Mouse (Mus musculus) G1E-ER4 (cell line): ENCODE data around the gene Synpo2. TPM values are rescaled to one million over a fixed set of nuclear protein-coding genes. Genes with fewer than 3 reads are reported as not detected.

Source experiments
- GATA1 ChIP-seq: IDR thresholded peaks from one replicate; pipeline ENCODE4 v1.8.0; 2012; ENCODE audit warnings: low read length, inconsistent platforms
- polyA plus RNA-seq: library from polyadenylated mRNA; stranded (reverse); fragments of >175 nt; gene quantifications from 2 replicates; pipeline ENCODE4 v1.2.3, GENCODE M21; 2012

The Synpo2 gene
- polyA plus RNA-seq, 1 experiment, result 0.11 TPM

DNA sequence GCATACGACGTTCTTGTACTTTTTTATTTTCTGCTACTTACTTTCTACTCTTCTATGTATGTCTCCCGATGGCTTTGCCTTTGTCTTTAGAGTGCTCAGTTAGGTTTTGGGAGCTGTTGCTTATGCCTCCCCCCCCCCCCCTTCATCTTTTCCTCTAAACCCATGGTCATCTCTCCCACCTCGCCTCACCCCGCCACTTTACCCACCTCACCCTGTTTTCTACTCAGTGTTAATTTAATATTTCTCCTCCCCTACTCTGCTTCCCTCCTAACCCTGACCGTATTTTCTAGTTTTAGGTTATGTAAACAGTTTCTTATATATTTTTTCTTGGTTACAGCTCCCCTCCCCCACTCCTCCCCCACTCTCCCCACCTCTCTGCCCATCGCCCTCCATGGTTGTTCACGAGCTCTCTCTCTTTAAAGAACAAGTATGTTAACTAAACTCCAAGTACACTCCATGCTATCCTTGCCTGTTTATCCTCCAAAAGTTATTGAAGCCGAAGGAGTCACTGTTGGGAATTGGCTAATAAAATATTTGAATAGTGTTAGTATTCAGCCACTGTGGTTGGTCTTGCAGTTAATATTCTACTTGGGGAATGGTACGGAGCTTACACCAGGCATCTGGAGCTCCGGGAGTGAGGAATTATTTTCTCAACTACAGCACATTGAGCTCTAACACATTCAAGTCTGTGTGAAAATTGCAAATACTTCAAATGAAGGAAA, 142.1 kb downstream of the Synpo2 start:
- no peak for TF ChIP-seq GATA1

DNA sequence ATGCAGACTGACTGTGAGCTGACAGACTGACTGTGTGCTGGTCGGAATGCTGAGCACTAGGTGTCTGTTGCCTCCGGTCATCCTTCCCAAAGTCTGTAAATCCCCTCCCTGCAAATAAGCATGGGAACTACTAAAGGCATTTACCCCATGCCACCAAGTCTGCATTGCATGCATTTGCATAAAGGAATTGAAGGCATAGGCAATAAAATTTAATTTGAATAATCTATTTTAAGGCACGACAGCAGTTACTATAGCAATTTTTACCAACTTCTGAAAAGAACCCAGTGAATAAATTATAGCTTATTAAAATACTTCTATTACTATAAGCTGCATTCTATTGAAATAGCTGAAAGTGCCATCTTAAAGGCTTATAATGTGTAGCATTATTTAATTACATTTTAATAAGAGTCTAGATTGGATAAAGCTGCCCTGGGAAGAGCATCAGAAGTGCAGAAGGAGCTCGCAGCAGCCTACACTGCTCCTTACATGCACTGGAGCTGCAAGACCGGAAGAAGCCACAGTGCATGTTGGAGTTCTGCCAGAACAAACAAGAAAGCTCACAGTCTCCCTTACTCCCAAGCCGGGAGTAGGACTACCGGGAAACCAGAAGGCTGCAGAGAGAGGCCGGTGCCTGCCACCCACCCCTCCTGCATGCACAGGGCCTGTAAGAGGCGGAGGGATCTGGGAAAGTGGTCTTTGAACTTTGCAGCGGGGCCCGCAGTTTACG, 142.9 kb downstream of the Synpo2 start:
- no peak for TF ChIP-seq GATA1

GRCm38 (mm10) chr3:123092442-123092841, 143.5 kb downstream of the Synpo2 start:
- no peak for TF ChIP-seq GATA1

DNA sequence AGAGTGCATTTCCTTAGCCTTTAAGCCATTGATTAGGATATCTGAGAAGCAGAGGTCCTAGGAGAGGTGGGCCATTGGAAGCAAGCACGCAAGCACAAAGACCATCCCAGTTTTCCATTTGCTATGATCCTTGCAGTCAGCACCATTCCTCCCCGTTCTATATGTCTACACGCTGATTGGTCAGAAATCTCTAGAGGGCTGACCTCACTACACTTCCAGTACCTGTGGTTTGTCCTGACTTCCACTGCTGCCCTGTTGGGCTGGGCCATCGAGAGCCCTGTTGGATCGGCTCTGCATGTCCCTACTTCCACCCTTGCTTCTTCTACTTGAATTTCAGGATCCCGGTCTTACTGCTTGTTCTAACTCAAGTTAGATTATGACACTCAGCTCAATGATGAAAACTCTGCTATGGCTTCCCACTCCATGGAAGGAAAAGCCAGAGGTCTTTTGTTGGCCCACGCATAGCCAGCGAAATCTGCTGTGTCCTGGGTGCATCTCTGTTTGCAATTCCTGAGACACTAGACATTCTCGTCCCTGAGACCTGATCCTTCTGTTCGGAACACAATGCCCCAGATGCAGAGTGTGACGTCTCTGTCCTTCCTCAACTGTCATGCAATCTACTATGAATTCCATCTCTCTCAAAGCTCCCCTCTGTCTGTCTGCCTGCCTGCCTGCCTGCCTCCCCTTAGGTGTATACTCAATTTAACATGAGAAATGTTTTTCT, 146.5 kb downstream of the Synpo2 start:
- TF ChIP-seq GATA1, result no peak

GRCm38 (mm10) chr3:123088284-123088683, 147.7 kb downstream of the Synpo2 start:
- TF ChIP-seq GATA1, result no peak

DNA sequence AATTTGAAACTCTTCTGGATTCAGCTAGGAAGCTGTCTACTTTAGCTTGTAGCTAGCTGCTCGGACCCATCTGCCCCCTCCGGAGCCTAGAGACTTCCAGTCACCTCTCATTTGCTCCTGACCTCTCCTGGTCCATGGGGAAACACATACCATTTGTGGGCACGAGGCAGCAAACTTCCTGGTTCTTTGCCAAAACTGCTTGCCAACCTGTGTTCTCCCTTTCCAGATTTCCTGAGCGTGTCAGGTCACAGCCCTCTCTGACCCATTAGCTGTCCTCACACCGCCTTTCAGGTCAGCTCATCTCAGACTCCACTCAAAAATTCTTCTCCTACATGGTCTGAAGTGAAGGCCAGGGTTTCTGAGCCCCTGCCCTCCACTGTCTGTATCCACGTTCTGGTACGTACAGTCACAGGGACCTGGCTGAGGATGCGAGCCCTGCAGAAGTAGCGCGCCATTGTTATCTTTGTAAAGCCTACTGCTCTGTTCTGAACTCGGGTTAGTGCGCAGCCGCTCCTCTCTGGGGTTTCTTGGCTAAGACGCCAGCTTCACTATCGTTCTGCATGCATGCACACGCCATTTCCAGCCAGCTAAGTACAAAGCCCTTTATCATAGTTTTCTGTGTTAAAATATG, 150.0 kb downstream of the Synpo2 start:
- TF ChIP-seq GATA1, result no peak

- TF ChIP-seq GATA1, result no peak
Measured at GRCm38 (mm10) chr3:123081665-123082064, 154.3 kb downstream of the Synpo2 start.

DNA sequence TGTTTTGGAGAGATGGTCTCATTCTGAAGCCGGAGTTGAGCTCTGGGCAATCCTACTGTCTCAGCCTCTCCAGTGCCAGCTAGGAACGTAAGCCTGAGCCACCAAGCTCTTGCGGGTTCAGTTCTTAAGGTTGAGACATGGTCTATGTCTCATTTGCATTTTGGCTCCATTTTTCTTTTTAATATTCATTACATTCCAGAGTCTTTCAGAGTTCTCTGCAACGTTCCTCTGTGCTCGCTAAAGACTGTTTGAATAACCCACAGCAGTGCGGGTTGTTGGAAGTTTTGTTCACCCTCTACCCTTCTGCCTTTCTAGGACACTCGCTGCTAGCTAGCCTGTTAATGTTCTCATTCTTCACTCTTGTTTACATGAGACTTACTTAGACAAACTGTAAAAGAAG, 155.0 kb downstream of the Synpo2 start:
- no peak for TF ChIP-seq GATA1

DNA sequence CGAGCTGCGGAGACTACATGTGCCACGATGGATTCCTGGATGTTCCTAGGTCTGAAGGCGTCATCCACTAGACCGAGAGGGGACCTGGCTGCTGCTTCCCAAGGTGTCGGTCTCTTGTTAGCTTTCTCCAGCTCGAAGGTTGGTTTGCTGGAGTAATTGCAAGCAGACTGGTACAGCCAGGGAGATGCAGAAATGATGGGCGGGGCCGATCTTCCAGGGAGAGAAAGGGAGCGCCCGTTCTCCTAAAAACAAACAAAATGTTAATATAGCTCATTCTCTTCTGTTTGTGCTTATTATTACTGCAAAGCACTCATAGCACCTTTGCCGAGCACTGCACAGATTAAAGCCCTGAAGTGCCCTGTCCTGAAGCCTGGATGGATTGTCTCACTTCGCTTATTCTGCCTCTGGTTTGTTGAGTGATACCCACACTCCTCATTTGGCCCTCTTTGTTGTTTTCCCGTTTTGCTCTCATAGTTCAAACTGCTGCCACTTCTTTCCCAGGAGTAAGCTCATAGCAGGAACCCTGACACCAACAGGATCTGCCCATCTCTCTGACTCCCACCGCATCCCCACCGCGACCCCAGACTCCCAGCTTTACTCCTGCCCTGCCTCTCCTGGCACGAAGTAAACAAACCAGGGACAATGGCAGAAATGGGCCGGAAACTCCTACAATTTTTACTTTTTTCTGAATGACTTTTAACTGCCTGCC, 155.8 kb downstream of the Synpo2 start:
- no peak for TF ChIP-seq GATA1

- TF ChIP-seq GATA1, result no peak
Measured at GRCm38 (mm10) chr3:123075759-123076158, 160.2 kb downstream of the Synpo2 start.

- no peak for TF ChIP-seq GATA1
Measured at GRCm38 (mm10) chr3:123075034-123075433, 160.9 kb downstream of the Synpo2 start.

DNA sequence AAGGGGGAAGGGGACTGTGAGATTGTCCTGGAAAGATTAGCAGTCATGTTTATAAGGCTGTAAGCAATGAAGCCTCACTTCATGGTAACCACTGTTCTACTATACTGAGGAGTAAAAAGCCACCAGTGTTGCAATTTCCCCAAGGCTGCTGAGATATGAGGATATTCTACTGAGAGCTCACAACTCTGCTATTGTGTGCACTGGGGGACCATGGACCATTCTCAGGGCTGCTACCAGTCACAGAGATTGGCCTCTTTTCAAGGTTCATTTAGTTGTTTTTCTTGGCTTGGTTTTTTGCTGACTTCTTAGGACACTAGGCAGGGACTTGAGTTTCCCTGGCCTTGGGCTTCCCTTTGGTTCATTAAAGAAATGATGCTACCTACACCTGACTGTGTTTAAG, 162.6 kb downstream of the Synpo2 start:
- TF ChIP-seq GATA1, result no peak

DNA sequence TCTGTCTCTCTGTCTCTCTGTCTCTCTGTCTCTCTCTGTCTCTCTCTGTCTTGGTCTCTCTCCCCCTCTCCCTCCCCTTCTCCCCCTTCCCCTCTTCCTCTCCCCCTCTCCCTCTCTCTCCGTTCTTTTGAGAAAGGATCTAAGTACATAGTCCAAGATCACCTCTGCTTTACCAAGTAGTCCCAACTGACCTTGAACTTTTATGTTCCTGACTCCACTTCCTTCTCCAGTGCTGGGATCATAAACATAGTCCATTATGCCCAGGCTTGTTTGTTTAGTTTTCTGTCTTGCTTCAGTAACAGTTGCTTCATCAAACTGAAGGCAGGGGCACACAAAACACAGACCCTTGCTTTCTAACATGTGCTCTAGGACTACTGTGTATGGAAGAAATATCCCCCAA, 163.5 kb downstream of the Synpo2 start:
- no peak for TF ChIP-seq GATA1

GRCm38 (mm10) chr3:123070996-123071395, 165.0 kb downstream of the Synpo2 start:
- TF ChIP-seq GATA1, result no peak

DNA sequence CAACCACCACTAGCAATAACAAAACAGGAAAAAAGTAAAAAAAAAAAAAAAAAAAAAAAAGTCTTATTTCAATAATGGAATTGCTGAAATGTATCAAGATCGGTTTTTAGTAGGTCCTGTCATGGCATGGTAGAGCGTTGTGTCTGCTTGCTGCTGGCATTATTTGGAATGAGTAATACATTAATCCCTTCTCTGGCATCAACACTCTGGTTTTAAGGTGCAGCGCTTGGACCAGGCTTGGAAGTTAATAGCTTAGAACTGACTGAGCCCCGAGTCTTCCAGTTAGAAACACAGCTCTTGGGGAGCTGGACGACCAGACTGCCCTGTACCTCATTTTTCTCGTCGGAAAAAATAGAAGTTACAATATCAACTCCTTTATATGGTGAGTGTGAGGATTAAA, 169.1 kb downstream of the Synpo2 start:
- no peak for TF ChIP-seq GATA1

DNA sequence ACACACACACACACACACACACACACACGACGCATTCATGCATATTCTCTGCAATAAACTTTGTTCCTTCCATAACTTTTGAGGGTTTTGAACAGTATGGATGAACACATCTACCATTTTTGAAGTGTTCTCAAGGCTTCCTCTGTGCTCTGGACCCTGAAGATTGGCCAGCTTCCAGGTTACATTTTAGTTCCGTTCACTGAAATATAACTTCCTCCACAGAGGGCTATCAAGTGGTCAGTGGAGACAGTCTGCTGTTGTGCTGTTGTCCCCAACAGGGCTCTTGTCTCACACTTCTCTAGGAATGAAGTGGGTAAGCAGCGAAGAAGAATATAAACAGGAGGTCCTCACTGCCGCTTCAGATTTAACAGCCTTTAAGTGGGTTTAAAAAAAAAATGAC, 170.5 kb downstream of the Synpo2 start:
- no peak for TF ChIP-seq GATA1
